Mouse (Mus musculus): ENCODE results near the gene Tppp2. TPM values are rescaled to one million over a fixed set of nuclear protein-coding genes. Genes with fewer than 3 reads are reported as not detected.
A peak's percentile ranks its signal among the peaks of the same experiment; 100 is the strongest.

Gene Tppp2
- total and polyA plus RNA-seq, 3 experiments = 0.16 TPM; not detected in 2

DNA sequence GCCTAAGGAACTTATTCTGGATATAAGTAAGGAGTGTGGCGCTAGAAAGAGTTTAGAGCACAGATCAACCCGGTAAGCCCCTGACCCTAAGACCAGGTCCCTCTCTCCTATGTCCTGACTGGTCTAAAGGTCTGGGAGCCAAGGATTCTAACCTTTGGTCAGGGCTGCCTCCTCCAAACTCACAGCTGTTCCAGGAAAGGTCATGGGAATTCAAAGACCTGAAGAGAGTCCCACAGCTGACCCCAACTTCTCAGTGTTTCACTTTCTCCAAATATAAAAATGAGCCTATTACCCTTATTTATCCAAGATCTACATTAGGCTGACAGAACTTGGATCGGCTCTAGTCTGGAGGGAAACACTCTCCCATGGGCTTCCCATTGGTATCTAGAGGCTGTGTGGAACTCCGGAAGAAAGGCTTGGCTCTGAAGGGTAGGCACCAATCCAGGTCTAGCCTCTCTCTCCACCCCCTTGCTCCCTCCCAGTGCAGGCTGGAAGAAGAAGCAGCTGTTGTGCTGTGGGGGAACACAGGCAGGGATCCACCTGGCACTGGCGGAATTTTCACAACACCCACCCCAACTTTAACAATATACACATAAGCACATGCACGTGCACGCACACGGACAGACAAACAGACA lies 11.2 kb downstream of the Tppp2 start:
- 0 out of 2 replicates have a peak overlapping the region, but pooled peaks have one; percentile 8 for H3K4me3 ChIP-seq
- peak overlapping the region; percentile 42; the same call in 1 of the 2 replicates for H3K9ac ChIP-seq (ENCODE audit: low read depth, low read length)
- peak; percentile 54; the same call in 1 of the 2 replicates for TF ChIP-seq EP300 (IDR thresholded peaks at IDR 0.05; ENCODE audit: insufficient read depth, low read depth, low read length)
- TF ChIP-seq CTCF (IDR thresholded peaks at IDR 0.05) = no peak
- peak; percentile 70 for TF ChIP-seq POLR2A (IDR thresholded peaks at IDR 0.05; ENCODE audit: insufficient read depth, low read depth, low read length)
- H3K27ac ChIP-seq = peak overlapping the region; percentile 74
- peaks cover 7% of the 10 kb centered on the region for H3K4me1 ChIP-seq (ENCODE audit: control insufficient read depth, insufficient read depth, low read length)
- 59% methylated on average over 8 of the region's 8 CpGs for WGBS
- H3K27me3 ChIP-seq (ENCODE audit: control insufficient read depth, insufficient read depth, low read length) = no peaks in the 10 kb centered on the region
- DNase-seq = peak; percentile 76 to 85
- intact Hi-C loops (cut with DNase I) = no loop called here
- H3K36me3 ChIP-seq (ENCODE audit: control insufficient read depth, insufficient read depth, low read length) = no peaks in the 10 kb centered on the region
- H3K79me2 ChIP-seq (replicated peaks; ENCODE audit: control insufficient read depth, insufficient read depth, low read length) = no peaks in the 10 kb centered on the region

GRCm38 (mm10) chr14:51929968-51930367 lies 11.7 kb downstream of the Tppp2 start:
- intact Hi-C loops (cut with DNase I) = loop anchor here (1.0 to 5.0 kb wide), 2 partner anchors 27 to 52 kb away; partner anchors contain the start of gene Arhgef40
- 0 out of 2 replicates have a peak overlapping the region, but pooled peaks have one; percentile 8 for H3K4me3 ChIP-seq
- H3K79me2 ChIP-seq (replicated peaks; ENCODE audit: control insufficient read depth, insufficient read depth, low read length) = no peaks in the 10 kb centered on the region
- TF ChIP-seq POLR2A (IDR thresholded peaks at IDR 0.05; ENCODE audit: insufficient read depth, low read depth, low read length) (no peak), CTCF (IDR thresholded peaks at IDR 0.05) (peak; percentile 33), EP300 (IDR thresholded peaks at IDR 0.05; ENCODE audit: insufficient read depth, low read depth, low read length) (no peak)
- peak overlapping the region; percentile 42; the same call in 1 of the 2 replicates for H3K9ac ChIP-seq (ENCODE audit: low read depth, low read length)
- H3K36me3 ChIP-seq (ENCODE audit: control insufficient read depth, insufficient read depth, low read length) = no peaks in the 10 kb centered on the region
- H3K27me3 ChIP-seq (ENCODE audit: control insufficient read depth, insufficient read depth, low read length) = no peaks in the 10 kb centered on the region
- 56% methylated on average over 9 of the region's 9 CpGs for WGBS
- peak overlapping the region; percentile 62 for H3K27ac ChIP-seq
- H3K4me1 ChIP-seq (ENCODE audit: control insufficient read depth, insufficient read depth, low read length) = peaks cover 7% of the 10 kb centered on the region
- no peak for DNase-seq

- peak; percentile 82 for TF ChIP-seq EP300 (IDR thresholded peaks at IDR 0.05; ENCODE audit: insufficient read depth, low read depth, low read length)
- no peak for TF ChIP-seq POLR2A (IDR thresholded peaks at IDR 0.05; ENCODE audit: insufficient read depth, low read depth, low read length)
- peak; percentile 89 for TF ChIP-seq CTCF (IDR thresholded peaks at IDR 0.05)
- Histone ChIP-seq H3K27ac (peak overlapping the region; percentile 62), H3K4me3 (no peak overlapping the region), H3K36me3 (ENCODE audit: control insufficient read depth, insufficient read depth, low read length) (no peaks in the 10 kb centered on the region), H3K9ac (ENCODE audit: low read depth, low read length) (no peak overlapping the region), H3K79me2 (replicated peaks; ENCODE audit: control insufficient read depth, insufficient read depth, low read length) (no peaks in the 10 kb centered on the region), H3K27me3 (ENCODE audit: control insufficient read depth, insufficient read depth, low read length) (no peaks in the 10 kb centered on the region), H3K4me1 (ENCODE audit: control insufficient read depth, insufficient read depth, low read length) (peaks cover 7% of the 10 kb centered on the region)
- peak; percentile 48 to 64 for DNase-seq
- intact Hi-C loops (cut with DNase I) = loop anchor here (1.0 to 5.0 kb wide), 2 partner anchors 28 to 51 kb away; partner anchors contain the start of gene Arhgef40
- 28% methylated on average over 5 of the region's 5 CpGs for WGBS
Measured at GRCm38 (mm10) chr14:51930824-51931223, 12.6 kb downstream of the Tppp2 start.

- Histone ChIP-seq H3K27me3 (ENCODE audit: control insufficient read depth, insufficient read depth, low read length) (no peaks in the 10 kb centered on the region), H3K79me2 (replicated peaks; ENCODE audit: control insufficient read depth, insufficient read depth, low read length) (no peaks in the 10 kb centered on the region), H3K4me1 (ENCODE audit: control insufficient read depth, insufficient read depth, low read length) (peaks cover 7% of the 10 kb centered on the region), H3K36me3 (ENCODE audit: control insufficient read depth, insufficient read depth, low read length) (no peaks in the 10 kb centered on the region), H3K9ac (ENCODE audit: low read depth, low read length) (no peak overlapping the region), H3K4me3 (no peak overlapping the region), H3K27ac (no peak overlapping the region)
- 52% methylated on average over 10 of the region's 10 CpGs for WGBS
- intact Hi-C loops (cut with DNase I) = loop anchor here (5.0 kb wide), 1 partner anchor 50 kb away; the partner anchor contains the start of gene Arhgef40
- TF ChIP-seq POLR2A (IDR thresholded peaks at IDR 0.05; ENCODE audit: insufficient read depth, low read depth, low read length) = no peak
- TF ChIP-seq CTCF (IDR thresholded peaks at IDR 0.05) = no peak
- TF ChIP-seq EP300 (IDR thresholded peaks at IDR 0.05; ENCODE audit: insufficient read depth, low read depth, low read length) = no peak
- DNase-seq = no peak
Measured at GRCm38 (mm10) chr14:51932092-51933020, 14.1 kb downstream of the Tppp2 start.

GRCm38 (mm10) chr14:51939005-51939404 lies 20.8 kb downstream of the Tppp2 start:
- intact Hi-C loops (cut with DNase I) = no loop called here
- WGBS = 87% methylated on average over 9 of the region's 9 CpGs
- TF ChIP-seq CTCF (IDR thresholded peaks at IDR 0.05) (no peak), EP300 (IDR thresholded peaks at IDR 0.05; ENCODE audit: insufficient read depth, low read depth, low read length) (no peak), POLR2A (IDR thresholded peaks at IDR 0.05; ENCODE audit: insufficient read depth, low read depth, low read length) (no peak)

More at GRCm38 (mm10) chr14:51939005-51939404, 20.8 kb downstream of the Tppp2 start:
- DNase-seq = no peak
- Histone ChIP-seq H3K4me3 (no peak overlapping the region), H3K27ac (no peak overlapping the region), H3K79me2 (replicated peaks; ENCODE audit: control insufficient read depth, insufficient read depth, low read length) (no peaks in the 10 kb centered on the region), H3K27me3 (ENCODE audit: control insufficient read depth, insufficient read depth, low read length) (no peaks in the 10 kb centered on the region), H3K4me1 (ENCODE audit: control insufficient read depth, insufficient read depth, low read length) (no peaks in the 10 kb centered on the region; the same call in none of the 2 replicates), H3K9ac (ENCODE audit: low read depth, low read length) (no peak overlapping the region), H3K36me3 (ENCODE audit: control insufficient read depth, insufficient read depth, low read length) (no peaks in the 10 kb centered on the region)

All from heart, adult 2 months (tissue).